Mouse (Mus musculus): Measurements from ENCODE around the gene Plekhh1.

- no peak for TF ChIP-seq POLR2A (IDR thresholded peaks at IDR 0.05; ENCODE audit: borderline replicate concordance, insufficient read depth, low read length)
- no peak for TF ChIP-seq CTCF (IDR thresholded peaks at IDR 0.05; ENCODE audit: borderline replicate concordance, insufficient read depth, low read depth, low read length)
Observed at GRCm38 (mm10) chr12:79041436-79041835, 12.5 kb downstream of the Plekhh1 start.

All from cerebellum, adult 2 months (tissue).